Mouse (Mus musculus): ENCODE data around the gene Vill.
A peak's percentile ranks its signal among the peaks of the same experiment; 100 is the strongest.

The Vill gene

GRCm38 (mm10) chr9:119052154-119052944, at the start of gene Vill:
Gene Vill (plus strand): TSS chr9:119052778.
- no peak for DNase-seq

DNA sequence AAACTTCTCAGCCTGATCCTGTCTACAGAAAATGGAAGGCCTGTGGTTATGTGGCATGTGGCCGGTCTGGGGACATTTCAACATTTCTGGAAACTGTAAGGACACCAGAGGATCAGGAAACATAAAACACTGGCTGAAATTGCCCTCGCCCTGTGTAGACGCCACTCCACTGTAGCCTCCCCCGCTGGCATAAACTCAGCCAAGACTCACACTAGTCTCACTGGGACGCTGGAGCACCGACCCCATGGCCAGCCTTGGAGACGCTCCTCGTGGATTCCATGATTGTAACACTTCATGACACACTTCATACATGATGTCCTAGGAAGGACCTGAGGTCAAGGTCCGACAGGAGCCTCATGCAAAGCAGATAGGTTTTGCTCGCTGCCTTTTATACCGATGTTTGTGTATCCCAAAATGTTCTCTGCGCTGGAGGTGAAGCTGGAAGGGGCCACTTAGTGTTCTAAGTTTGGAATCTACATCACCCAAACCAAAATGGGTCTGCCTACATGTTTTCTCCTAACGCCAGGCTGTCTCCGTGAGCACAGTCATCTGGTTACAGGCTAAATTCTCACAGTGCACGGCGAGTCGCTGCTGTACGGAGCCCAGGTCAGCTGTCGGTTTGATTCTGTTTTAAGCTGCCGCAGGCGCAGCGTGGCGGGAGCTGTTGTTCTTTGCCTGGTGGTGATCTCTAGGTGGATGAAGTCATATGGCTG, 48.4 kb upstream of the Vill start:
- no peak for DNase-seq

GRCm38 (mm10) chr9:119004703-119005076, 47.9 kb upstream of the Vill start:
- no peak for DNase-seq

DNA sequence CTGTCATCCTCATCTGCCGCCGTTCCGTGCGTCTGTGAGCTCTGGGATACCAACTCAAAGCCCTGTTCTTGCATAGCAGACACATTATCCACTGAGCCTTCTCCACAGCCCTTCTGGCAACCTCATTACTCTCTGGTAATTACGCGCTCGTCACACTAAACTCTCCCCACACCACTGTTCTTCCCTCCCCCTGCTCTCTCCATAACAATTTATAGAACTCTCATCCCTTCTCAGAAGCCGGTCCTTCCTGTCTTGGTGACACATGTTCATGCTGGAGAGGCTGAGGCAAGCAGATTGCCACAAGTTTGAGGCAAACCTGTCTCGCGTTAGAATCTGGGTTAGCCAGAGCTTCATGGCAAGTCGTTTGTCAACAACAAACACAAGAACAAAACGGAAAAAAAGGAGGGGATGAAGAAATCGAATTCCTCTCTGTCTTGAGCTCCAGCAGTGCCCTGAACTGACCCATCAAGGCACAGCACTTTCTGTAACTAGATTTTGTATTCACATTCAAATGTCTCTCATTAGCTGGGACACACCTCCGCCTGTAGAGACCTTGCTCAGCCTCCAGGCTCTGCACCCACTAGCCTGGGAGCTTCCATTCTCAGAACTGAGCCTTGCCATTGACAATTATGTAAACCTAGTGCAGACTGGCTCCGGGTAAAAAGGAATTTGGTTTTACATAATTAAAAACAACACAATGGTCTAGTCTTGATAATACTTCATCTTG, 47.1 kb upstream of the Vill start:
- no peak for DNase-seq

GRCm38 (mm10) chr9:119007266-119007665, 45.3 kb upstream of the Vill start:
- no peak for DNase-seq

DNA sequence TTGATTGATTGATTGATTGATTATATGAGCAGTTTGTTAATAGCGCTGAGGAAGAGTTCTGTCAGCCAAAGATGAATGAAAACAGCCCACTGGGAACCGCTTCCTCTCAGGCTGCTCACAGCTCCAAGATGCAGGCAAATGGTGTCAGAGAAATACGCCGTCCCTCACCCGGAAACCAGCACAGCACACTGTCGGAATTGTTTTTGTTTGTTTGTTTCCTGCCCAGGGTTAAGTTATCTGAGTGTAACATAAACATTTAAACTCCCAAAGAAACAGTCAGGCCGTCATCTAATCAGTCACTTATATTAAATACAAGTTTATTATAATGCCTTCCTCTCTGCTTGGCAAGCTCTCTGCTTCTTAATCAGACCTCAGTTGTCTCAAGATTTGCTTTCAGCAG, 43.7 kb upstream of the Vill start:
- no peak for DNase-seq

GRCm38 (mm10) chr9:119010156-119010710, 42.3 kb upstream of the Vill start:
- DNase-seq: no peak

DNA sequence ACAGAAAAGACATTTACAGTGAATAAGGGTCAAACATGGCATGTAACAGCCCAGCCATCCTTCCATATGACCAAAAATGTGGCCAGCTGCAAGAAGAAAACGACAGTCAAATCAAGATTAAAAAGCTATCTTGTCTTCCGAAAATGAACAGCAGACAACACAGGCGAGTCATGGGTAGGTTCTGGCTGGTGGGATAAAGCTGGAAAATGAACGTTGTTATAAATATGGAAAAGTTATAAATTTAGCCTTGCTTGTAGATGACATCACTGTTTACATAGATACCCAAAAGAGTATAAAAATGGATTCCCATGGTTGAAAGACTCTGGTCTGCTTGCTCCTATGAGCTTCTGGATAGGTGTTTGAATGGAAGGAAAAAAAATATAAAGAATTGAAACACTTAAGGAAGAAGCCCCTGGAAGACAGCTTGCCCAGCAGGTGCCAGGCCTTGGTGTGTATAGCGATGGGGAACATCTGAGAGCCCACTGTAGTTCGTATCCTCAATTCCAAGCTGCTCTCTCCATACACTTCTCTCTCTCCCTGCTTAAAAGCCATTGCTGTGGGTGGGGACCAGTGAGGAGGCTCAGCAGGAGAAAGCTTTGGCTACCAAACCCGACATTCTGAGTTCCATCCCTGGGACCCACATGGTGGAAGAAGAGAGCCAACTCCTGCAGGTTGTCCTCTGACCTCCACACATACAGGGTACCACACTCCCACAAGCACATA, 35.6 kb upstream of the Vill start:
- no peak for DNase-seq

GRCm38 (mm10) chr9:119021731-119022130, 30.8 kb upstream of the Vill start:
- no peak for DNase-seq

- DNase-seq: no peak
Measured at GRCm38 (mm10) chr9:119025263-119025662, 27.3 kb upstream of the Vill start.

GRCm38 (mm10) chr9:119025832-119026331, 26.7 kb upstream of the Vill start:
- no peak for DNase-seq

- DNase-seq: no peak
Measured at GRCm38 (mm10) chr9:119027337-119027736, 25.2 kb upstream of the Vill start.

- no peak for DNase-seq
Measured at GRCm38 (mm10) chr9:119028226-119029195, 24.1 kb upstream of the Vill start.

DNA sequence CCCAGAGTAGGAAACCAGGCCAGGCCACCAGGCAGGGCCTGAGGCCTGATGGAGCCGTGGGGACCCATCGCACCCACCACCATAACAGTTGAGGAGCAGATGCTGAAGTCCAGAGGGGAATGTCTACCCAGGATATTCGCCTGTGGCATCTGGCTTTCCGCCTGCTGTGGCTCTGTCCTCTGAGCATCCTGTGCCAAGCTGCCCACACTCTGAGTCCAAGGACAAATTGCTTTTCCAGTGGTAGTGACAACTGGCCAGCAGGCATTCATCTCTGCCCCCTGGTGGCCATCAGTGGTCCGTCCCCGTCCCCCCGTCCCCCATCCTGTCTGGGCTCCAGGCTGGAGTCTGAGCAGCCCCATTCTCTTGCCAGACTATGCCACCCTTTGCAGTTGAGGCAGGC, 23.0 kb upstream of the Vill start:
- peak; percentile 51 to 69 for DNase-seq

DNA sequence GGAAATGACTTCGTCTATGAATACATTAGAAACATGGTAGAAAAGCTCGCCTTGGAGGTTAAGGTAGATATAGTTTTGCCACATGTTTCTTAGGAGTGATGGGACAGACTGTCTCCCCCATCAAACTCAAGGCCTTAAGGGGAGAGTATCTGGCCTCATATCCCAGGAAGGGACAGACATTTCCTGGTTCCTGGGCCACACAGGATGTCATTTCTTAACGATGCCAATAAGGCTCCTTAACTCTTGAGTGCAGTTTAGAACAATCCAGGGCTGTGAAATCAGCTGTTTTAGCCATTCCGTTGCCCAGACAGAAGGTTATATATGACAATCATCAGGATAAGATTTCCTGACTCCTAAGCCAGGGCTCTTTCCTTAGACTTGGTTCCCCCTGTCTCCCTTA, 21.5 kb upstream of the Vill start:
- DNase-seq: no peak

- DNase-seq: peak in 1 of 2 experiments; percentile 23
Measured at GRCm38 (mm10) chr9:119031772-119032171, 20.8 kb upstream of the Vill start.

DNA sequence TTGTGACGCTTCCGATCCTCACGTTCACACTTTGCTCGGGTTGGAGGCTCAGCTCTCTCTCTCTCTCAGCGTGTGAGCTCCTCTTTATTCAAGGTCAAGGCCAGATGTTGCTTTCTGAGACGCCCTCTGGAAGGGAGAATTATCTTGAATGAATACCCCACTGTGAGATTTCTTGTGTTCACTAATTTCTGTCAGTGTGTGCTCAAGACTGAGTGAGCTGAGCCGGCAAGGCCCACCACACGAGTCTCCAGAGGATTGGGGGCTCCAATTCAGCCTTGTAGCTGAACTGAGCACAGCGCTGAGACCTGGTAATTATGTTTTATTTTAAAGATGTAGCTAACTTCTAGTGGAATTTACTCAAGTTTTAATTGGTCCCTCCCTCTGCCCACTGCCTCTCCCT, 20.0 kb upstream of the Vill start:
- no peak for DNase-seq

GRCm38 (mm10) chr9:119033111-119033921, 19.3 kb upstream of the Vill start:
- DNase-seq: no peak

GRCm38 (mm10) chr9:119034069-119034468, 18.5 kb upstream of the Vill start:
- DNase-seq: no peak
